Mouse (Mus musculus): ENCODE results near the gene Zfp148.

- TF ChIP-seq CTCF (IDR thresholded peaks at IDR 0.05; ENCODE audit: borderline replicate concordance, insufficient read depth, low read depth, low read length) (no peak), POLR2A (IDR thresholded peaks at IDR 0.05; ENCODE audit: borderline replicate concordance, insufficient read depth, low read length) (no peak)
Measured at GRCm38 (mm10) chr16:33333015-33333414, 47.6 kb upstream of the Zfp148 start.
